Mouse (Mus musculus): ENCODE measurements around the gene Krtap19-9b. TPM values are rescaled to one million over a fixed set of nuclear protein-coding genes. Genes with fewer than 3 reads are reported as not detected.

The Krtap19-9b gene
- not detected in 2 replicates for polyA plus RNA-seq (2016; fragmentation: Nextera tagmentation; extraction: Ambion mirVana)

- Histone ChIP-seq H3K36me3 (replicated peaks) (no peaks in the 10 kb centered on the region), H3K27ac (replicated peaks) (no peak within 1 kb of the TSS), H3K9me3 (no peaks in the 10 kb centered on the region), H3K4me3 (no peak within 1 kb of the TSS), H3K4me1 (no peaks in the 10 kb centered on the region), H3K27me3 (replicated peaks; ENCODE audit: low read depth, poor library complexity, severe bottlenecking) (no peaks in the 10 kb centered on the region)
- DNase-seq (ENCODE audit: low spot score), result no peak
- 89% methylated on average over 3 of the region's 3 CpGs for WGBS
Observed at GRCm38 (mm10) chr16:88932165-88932564, at the start of gene Krtap19-9b. TSS of gene Krtap19-9b (minus strand) at chr16:88932265.

GRCm38 (mm10) chr16:88962773-88963172 is 30.7 kb upstream of the Krtap19-9b start, which contains the start of gene Krtap16-3:
TSS of gene Krtap16-3 (minus strand) at chr16:88962873.
- Histone ChIP-seq H3K4me3 (no peak within 1 kb of the TSS), H3K9me3 (no peaks in the 10 kb centered on the region), H3K27ac (replicated peaks) (no peak within 1 kb of the TSS), H3K36me3 (replicated peaks) (no peaks in the 10 kb centered on the region), H3K27me3 (replicated peaks; ENCODE audit: low read depth, poor library complexity, severe bottlenecking) (no peaks in the 10 kb centered on the region), H3K4me1 (no peaks in the 10 kb centered on the region)
- WGBS, result 91% methylated on average over 7 of the region's 7 CpGs
- no peak for DNase-seq (ENCODE audit: low spot score)

GRCm38 (mm10) chr16:88941106-88941505 is 9.0 kb upstream of the Krtap19-9b start:
- H3K27me3 ChIP-seq (replicated peaks; ENCODE audit: low read depth, poor library complexity, severe bottlenecking), result no peaks in the 10 kb centered on the region
- no peaks in the 10 kb centered on the region for H3K4me1 ChIP-seq
- DNase-seq (ENCODE audit: low spot score), result no peak
- no peak overlapping the region for H3K4me3 ChIP-seq
- H3K36me3 ChIP-seq (replicated peaks), result no peaks in the 10 kb centered on the region
- no peaks in the 10 kb centered on the region for H3K9me3 ChIP-seq
- H3K27ac ChIP-seq (replicated peaks), result no peak overlapping the region
- 89% methylated on average over 6 of the region's 6 CpGs for WGBS

- DNase-seq (ENCODE audit: low spot score), result peak; percentile 46
- H3K27ac ChIP-seq (replicated peaks), result no peak overlapping the region
- H3K4me3 ChIP-seq, result no peak overlapping the region
- H3K36me3 ChIP-seq (replicated peaks), result no peaks in the 10 kb centered on the region
- no peaks in the 10 kb centered on the region for H3K9me3 ChIP-seq
- 72% methylated on average over 7 of the region's 7 CpGs for WGBS
- H3K4me1 ChIP-seq, result no peaks in the 10 kb centered on the region
- no peaks in the 10 kb centered on the region for H3K27me3 ChIP-seq (replicated peaks; ENCODE audit: low read depth, poor library complexity, severe bottlenecking)
Observed at GRCm38 (mm10) chr16:88938252-88938651, 6.2 kb upstream of the Krtap19-9b start.

GRCm38 (mm10) chr16:88896357-88896756 is 35.7 kb downstream of the Krtap19-9b start, which contains the start of gene Krtap19-5:
TSS of gene Krtap19-5 (minus strand) at chr16:88896457.
- H3K27ac ChIP-seq (replicated peaks), result no peak within 1 kb of the TSS
- H3K4me3 ChIP-seq, result no peak within 1 kb of the TSS
- H3K9me3 ChIP-seq, result no peaks in the 10 kb centered on the region
- no peaks in the 10 kb centered on the region for H3K4me1 ChIP-seq
- DNase-seq (ENCODE audit: low spot score), result no peak
- no peaks in the 10 kb centered on the region for H3K27me3 ChIP-seq (replicated peaks; ENCODE audit: low read depth, poor library complexity, severe bottlenecking)
- no peaks in the 10 kb centered on the region for H3K36me3 ChIP-seq (replicated peaks)
- WGBS, result 93% methylated on average over 6 of the region's 6 CpGs

GRCm38 (mm10) chr16:88886870-88887269 is 45.2 kb downstream of the Krtap19-9b start:
- no peaks in the 10 kb centered on the region for H3K36me3 ChIP-seq (replicated peaks)
- no peak overlapping the region for H3K4me3 ChIP-seq
- 90% methylated on average over 6 of the region's 6 CpGs for WGBS
- H3K27me3 ChIP-seq (replicated peaks; ENCODE audit: low read depth, poor library complexity, severe bottlenecking), result no peaks in the 10 kb centered on the region
- no peak for DNase-seq (ENCODE audit: low spot score)
- no peaks in the 10 kb centered on the region for H3K4me1 ChIP-seq
- H3K9me3 ChIP-seq, result no peaks in the 10 kb centered on the region
- H3K27ac ChIP-seq (replicated peaks), result no peak overlapping the region

GRCm38 (mm10) chr16:88884989-88885388 is 47.1 kb downstream of the Krtap19-9b start, which contains the start of gene Krtap19-4:
TSS of gene Krtap19-4 (minus strand) at chr16:88885089.
- no peak within 1 kb of the TSS for H3K27ac ChIP-seq (replicated peaks)
- H3K4me1 ChIP-seq, result no peaks in the 10 kb centered on the region
- H3K9me3 ChIP-seq, result no peaks in the 10 kb centered on the region
- H3K36me3 ChIP-seq (replicated peaks), result no peaks in the 10 kb centered on the region
- H3K4me3 ChIP-seq, result no peak within 1 kb of the TSS
- no peak for DNase-seq (ENCODE audit: low spot score)
- whole genome bisulfite sequencing, result 88% methylated on average over 5 of the region's 5 CpGs
- no peaks in the 10 kb centered on the region for H3K27me3 ChIP-seq (replicated peaks; ENCODE audit: low read depth, poor library complexity, severe bottlenecking)

Other genes with a start within 250 kb of the Krtap19-9b start
- not detected in 2 replicates for gene 2310061N02Rik, start 224.3 kb downstream of the Krtap19-9b start, polyA plus RNA-seq (2016; fragmentation: Nextera tagmentation; extraction: Ambion mirVana)
- not detected in 2 replicates for gene Krtap13-1, start 203.4 kb downstream of the Krtap19-9b start, polyA plus RNA-seq (2016; fragmentation: Nextera tagmentation; extraction: Ambion mirVana)
- gene Krtap13, start 180.6 kb downstream of the Krtap19-9b start, polyA plus RNA-seq (2016; fragmentation: Nextera tagmentation; extraction: Ambion mirVana), result not detected in 2 replicates
- not detected in 2 replicates for gene 2310034C09Rik, start 173.4 kb downstream of the Krtap19-9b start, polyA plus RNA-seq (2016; fragmentation: Nextera tagmentation; extraction: Ambion mirVana)
- not detected in 2 replicates for gene 2310057N15Rik, start 158.1 kb downstream of the Krtap19-9b start, polyA plus RNA-seq (2016; fragmentation: Nextera tagmentation; extraction: Ambion mirVana)
- gene Gm5965, start 154.4 kb downstream of the Krtap19-9b start, polyA plus RNA-seq (2016; fragmentation: Nextera tagmentation; extraction: Ambion mirVana), result not detected in 2 replicates
- not detected in 2 replicates for gene Gm20741, start 120.0 kb downstream of the Krtap19-9b start, polyA plus RNA-seq (2016; fragmentation: Nextera tagmentation; extraction: Ambion mirVana)
- not detected in 2 replicates for gene Krtap15, start 112.0 kb downstream of the Krtap19-9b start, polyA plus RNA-seq (2016; fragmentation: Nextera tagmentation; extraction: Ambion mirVana)
- not detected in 2 replicates for gene Krtap14, start 106.1 kb downstream of the Krtap19-9b start, polyA plus RNA-seq (2016; fragmentation: Nextera tagmentation; extraction: Ambion mirVana)
- gene Krtap19-1, start 62.9 kb downstream of the Krtap19-9b start, polyA plus RNA-seq (2016; fragmentation: Nextera tagmentation; extraction: Ambion mirVana), result not detected in 2 replicates
- gene Krtap19-2, start 58.0 kb downstream of the Krtap19-9b start, polyA plus RNA-seq (2016; fragmentation: Nextera tagmentation; extraction: Ambion mirVana), result not detected in 2 replicates
- not detected in 2 replicates for gene Krtap19-3, start 54.2 kb downstream of the Krtap19-9b start, polyA plus RNA-seq (2016; fragmentation: Nextera tagmentation; extraction: Ambion mirVana)
- gene Krtap19-4, start 47.2 kb downstream of the Krtap19-9b start, polyA plus RNA-seq (2016; fragmentation: Nextera tagmentation; extraction: Ambion mirVana), result not detected in 2 replicates
- not detected in 2 replicates for gene Krtap19-5, start 35.8 kb downstream of the Krtap19-9b start, polyA plus RNA-seq (2016; fragmentation: Nextera tagmentation; extraction: Ambion mirVana)
- not detected in 2 replicates for gene Krtap16-3, start 30.6 kb upstream of the Krtap19-9b start, polyA plus RNA-seq (2016; fragmentation: Nextera tagmentation; extraction: Ambion mirVana)
- not detected in 2 replicates for gene Krtap22-2, start 78.5 kb upstream of the Krtap19-9b start, polyA plus RNA-seq (2016; fragmentation: Nextera tagmentation; extraction: Ambion mirVana)
- not detected in 2 replicates for gene Gm10229, start 83.0 kb upstream of the Krtap19-9b start, polyA plus RNA-seq (2016; fragmentation: Nextera tagmentation; extraction: Ambion mirVana)
- gene Krtap6-1, start 99.4 kb upstream of the Krtap19-9b start, polyA plus RNA-seq (2016; fragmentation: Nextera tagmentation; extraction: Ambion mirVana), result not detected in 2 replicates
- gene Gm10228, start 109.2 kb upstream of the Krtap19-9b start, polyA plus RNA-seq (2016; fragmentation: Nextera tagmentation; extraction: Ambion mirVana), result not detected in 2 replicates
- not detected in 2 replicates for gene Krtap6-5, start 115.6 kb upstream of the Krtap19-9b start, polyA plus RNA-seq (2016; fragmentation: Nextera tagmentation; extraction: Ambion mirVana)
- gene 1110025L11Rik, start 131.7 kb upstream of the Krtap19-9b start, polyA plus RNA-seq (2016; fragmentation: Nextera tagmentation; extraction: Ambion mirVana), result not detected in 2 replicates
- not detected in 2 replicates for gene Krtap6-3, start 151.8 kb upstream of the Krtap19-9b start, polyA plus RNA-seq (2016; fragmentation: Nextera tagmentation; extraction: Ambion mirVana)
- gene Gm6358, start 208.6 kb upstream of the Krtap19-9b start, polyA plus RNA-seq (2016; fragmentation: Nextera tagmentation; extraction: Ambion mirVana), result not detected in 2 replicates
- not detected in 2 replicates for gene Gm10061, start 218.8 kb upstream of the Krtap19-9b start, polyA plus RNA-seq (2016; fragmentation: Nextera tagmentation; extraction: Ambion mirVana)
- not detected in 2 replicates for gene Gm9789, start 225.7 kb upstream of the Krtap19-9b start, polyA plus RNA-seq (2016; fragmentation: Nextera tagmentation; extraction: Ambion mirVana)
- not detected in 2 replicates for gene Gm7735, start 237.2 kb upstream of the Krtap19-9b start, polyA plus RNA-seq (2016; fragmentation: Nextera tagmentation; extraction: Ambion mirVana)
- not detected in 2 replicates for gene 1110057P08Rik, start 242.5 kb upstream of the Krtap19-9b start, polyA plus RNA-seq (2016; fragmentation: Nextera tagmentation; extraction: Ambion mirVana)

Data from embryonic facial prominence, embryonic 10.5 days (tissue).